Mouse (Mus musculus): ENCODE measurements around the gene Foxo3. TPM values are rescaled to one million over a fixed set of nuclear protein-coding genes. Genes with fewer than 3 reads are reported as not detected.

Foxo3 gene
- total RNA-seq, 2 experiments from 2014 or later: 78.4 to 83.4 TPM

DNA sequence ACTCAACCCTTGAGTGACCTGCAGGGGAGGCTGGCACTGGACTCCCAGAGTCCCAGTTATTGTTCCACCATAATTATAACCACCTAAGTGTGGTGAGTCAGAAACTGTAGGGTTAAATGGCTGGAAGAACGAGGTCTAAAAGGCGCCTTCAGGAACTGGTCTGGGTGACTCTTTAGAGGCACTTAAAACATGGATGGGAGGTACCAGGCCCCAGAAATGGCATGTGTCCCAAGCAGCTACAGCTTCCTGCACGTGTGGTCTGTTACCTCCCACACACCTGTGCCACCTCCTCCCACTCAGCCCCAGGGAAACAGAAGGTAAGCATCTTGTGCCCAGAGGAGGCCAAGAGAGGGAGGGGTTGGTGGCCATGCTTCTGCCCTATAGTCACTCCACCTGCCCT is 128.2 kb downstream of the Foxo3 start:
- intact Hi-C loops (cut with DNase I): no loop called here
- DNase-seq: no peak

DNA sequence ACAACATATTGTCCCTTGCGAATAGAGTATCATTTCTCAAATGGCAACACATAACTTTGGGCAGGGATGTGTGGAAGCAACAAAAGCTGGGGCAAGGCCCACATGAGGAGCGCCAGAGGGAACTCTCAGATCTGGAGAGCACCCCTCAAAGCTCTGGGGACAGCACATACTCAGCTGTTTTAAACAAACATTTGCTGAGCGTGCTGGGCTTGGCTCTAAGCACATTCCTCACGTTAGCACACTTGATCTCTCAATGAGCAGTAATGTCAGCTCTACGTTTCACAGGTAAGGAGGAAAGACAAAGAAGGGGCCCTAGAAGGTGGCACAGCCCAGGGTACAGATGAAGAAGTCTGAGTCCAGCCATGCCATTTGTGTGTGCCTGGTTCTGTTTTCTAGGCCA is 131.3 kb downstream of the Foxo3 start:
- DNase-seq: no peak
- intact Hi-C loops (cut with DNase I): no loop called here

DNA sequence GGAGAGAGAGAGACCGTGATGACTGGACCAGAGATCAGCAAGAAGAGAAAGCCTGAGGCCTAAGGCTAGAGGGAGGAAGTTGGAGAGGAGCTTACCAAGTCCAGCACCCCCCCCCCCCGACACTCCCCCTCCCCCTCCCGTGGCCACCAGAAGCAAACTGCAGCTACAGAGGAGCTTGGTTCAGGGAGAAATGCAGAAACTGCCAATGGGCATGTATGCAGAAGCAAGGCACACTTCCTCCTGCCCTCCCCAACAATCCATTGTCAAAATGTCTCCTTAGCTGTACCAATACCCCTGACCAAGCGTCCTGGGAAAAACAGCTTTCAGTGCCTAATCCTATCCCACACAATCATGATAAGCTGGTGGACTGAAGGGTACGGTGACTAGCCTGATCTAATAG is 131.8 kb downstream of the Foxo3 start:
- no peak for DNase-seq
- intact Hi-C loops (cut with DNase I): no loop called here

DNA sequence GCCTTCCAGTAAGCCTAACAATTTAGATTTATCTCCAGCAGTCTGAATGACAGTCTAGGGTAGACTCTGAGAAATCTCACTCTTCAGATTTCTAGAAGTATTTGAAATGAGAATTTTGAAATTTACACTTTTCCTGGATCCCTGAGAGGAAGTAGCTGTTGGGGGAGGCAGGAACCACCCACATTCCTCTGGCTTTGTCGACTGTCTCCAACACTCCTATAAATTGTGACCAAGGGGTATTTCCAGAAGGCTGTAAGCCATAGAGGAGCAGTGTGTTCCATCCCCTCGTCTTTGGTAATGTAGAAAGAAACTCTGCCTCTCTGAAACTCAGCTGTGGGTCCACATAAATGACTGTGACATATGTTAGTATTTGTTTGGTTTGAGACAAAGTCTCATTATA is 132.4 kb downstream of the Foxo3 start:
- intact Hi-C loops (cut with DNase I): no loop called here

DNA sequence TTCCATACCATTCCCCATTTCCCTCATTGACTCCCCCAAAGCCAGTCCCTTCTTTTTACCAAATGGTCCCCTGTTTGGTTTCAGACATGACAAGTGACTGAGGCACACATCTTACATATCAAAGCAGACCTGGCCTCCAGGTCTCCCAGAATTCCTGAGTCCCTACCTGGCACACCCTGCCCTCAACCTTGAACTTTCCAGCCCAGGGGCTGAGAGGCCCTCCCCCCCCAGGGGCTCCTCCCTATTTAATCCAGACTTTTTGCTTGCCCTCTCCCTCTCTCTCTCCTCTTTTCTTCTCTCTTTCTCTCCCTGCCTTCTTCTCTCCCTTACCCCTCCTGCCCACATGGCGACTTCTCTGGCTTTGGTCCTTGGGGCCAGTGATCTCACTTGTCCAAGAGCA is 133.8 kb downstream of the Foxo3 start:
- DNase-seq: no peak
- intact Hi-C loops (cut with DNase I): no loop called here

More for the DNA sequence above, 132.4 kb downstream of the Foxo3 start:
- no peak for DNase-seq

DNA sequence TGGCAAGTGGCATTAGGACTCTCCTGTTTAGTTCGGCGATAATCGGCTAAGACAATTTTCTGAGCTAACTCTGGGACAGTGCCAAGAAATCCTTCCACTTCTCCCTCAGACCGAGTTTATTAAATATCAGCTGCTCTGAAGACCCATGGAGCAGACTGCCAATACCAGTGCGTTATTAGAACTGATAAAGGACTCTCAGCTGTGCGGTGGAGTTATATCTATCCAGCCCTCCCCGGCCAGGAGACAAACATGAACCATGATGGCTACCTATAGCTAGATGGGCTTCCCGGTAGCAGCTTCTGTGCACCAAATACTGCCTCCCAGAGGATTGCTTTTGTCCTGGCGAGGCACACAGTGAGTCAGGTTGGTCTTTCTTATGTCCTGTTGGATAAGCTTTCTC is 134.5 kb downstream of the Foxo3 start:
- DNase-seq: no peak
- intact Hi-C loops (cut with DNase I): no loop called here

DNA sequence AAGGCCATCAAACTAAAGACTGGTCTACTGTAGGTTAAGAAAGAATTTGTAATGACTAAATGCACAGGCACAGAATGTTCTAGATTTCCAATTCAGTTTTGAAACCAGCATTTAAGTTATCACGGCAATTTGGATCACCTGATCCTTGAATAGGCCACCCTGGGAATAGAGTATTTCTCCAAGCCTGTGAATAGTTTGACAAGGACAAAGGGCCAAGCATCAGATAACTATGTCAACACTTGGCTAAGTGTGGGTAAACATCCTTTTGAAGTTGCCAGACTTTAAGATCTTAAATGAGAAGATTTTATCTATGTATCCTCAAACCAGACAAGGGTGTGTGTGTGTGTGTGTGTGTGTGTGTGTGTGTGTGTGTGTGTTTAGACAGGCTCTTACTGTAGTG is 136.8 kb downstream of the Foxo3 start:
- DNase-seq: no peak
- intact Hi-C loops (cut with DNase I): no loop called here

DNA sequence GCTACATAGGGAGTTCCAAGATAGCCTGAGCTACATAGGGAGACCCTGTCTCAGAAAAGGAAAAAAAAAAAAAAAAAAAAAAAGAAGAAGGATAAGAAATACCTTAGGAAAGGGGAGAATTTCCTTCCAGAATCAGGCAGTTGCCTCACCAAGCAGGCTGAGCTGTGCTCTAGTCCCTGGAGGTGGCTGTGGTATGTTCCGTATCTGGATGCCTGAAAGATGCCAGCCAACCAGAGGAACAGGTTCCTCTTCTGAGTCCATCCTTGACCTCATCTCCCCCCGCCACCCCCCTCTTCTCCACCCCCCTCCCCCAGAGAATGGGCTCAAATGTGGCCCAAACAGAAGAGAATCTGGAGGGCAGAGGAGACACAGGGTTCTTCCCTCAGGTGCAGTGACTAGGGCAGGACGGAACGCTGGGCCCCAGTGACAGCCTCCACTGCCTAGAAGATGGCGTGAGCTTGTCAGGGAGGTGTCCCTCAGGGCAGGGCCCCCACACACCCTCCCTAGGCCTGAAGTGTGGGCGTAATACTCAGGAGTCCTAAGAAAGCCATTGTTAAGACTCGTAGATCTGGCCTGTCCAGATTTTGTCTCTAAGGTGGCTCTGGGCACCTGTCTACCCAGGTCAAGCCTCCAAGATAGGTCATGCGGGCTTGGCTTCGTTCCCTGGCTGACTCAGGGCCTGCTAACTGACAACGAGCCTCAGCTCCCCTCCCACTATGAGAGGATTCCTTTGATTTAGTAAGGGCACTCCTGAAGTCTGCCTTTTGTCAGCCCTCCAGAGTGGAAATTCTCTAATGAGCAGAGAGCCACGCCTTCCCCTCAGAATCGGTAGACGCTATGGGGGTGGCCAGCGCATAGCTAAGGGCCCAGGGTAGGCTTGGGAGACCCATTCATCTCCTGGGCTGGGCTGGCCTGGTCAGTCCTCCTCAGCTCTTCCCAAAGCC is 141.5 kb downstream of the Foxo3 start:
- DNase-seq: no peak
- intact Hi-C loops (cut with DNase I): no loop called here

Other genes with a start within 250 kb of the Foxo3 start
- gene Afg1l, start 201.8 kb upstream of the Foxo3 start, total RNA-seq (2021): 10 to 100 TPM; 31.8 to 31.9 TPM
- 100 to 1,000 TPM; 169 to 184 TPM for gene Snx3, start 225.3 kb upstream of the Foxo3 start, total RNA-seq (2021)